Comparison of ENCODE assay signal across 8 mouse cellular contexts in the genomic region with DNA sequence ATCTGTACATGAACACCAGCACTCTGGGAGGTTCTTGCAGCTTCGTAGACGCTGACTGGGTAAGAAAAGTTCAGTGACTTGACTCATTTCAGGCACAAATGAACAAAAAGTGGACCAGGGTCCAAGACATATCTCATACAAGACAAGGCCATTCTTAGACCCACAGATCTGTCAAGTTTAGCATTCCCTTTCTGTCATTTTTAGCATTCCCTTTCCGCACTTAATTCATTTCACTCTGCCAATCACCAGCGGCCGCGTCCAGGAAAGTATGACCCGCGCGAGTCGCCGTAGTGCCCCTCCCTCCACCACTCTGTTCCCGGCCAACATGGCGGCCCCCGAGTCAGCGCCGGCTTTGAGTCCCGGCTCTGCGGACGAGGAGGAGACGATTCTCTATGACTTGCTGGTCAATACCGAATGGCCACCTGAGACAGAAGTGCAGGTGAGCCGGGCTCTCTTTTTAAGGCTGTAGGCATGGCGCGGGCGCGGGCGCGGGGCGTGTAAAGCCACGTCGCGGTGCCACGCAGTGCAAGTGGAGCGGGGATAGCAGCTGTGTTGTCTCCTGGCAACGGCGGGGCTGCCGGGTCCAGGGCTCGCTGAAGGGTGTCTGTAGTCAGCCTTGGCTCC. TPM values are rescaled to one million over a fixed set of nuclear protein-coding genes. Genes with fewer than 3 reads are reported as not detected.
DNase-seq lines count a peak whose midpoint lies in the region; ATAC-seq and TF ChIP-seq lines count a peak whose summit lies in the region.

A gene (plus strand): TSS at position 308 of the 624 bp plus-strand sequence.

- H3K4me2 ChIP-seq in heart, embryonic 12.5 days: peak within 1 kb of the TSS; percentile 89
- peak within 1 kb of the TSS; percentile 78 for H3K4me2 ChIP-seq in kidney, postnatal 0 days (ENCODE audit: low read length)
- peak within 1 kb of the TSS; percentile 86 for H3K4me2 ChIP-seq in liver, embryonic 11.5 days
- peak within 1 kb of the TSS; percentile 64 for H3K4me2 ChIP-seq in stomach, embryonic 14.5 days (replicated peaks; ENCODE audit: low read depth, low read length)

- ATAC-seq in heart, embryonic 12.5 days (ENCODE audit: insufficient number of reproducible peaks, low FRiP score): peak; percentile 87
- peak; percentile 89 for ATAC-seq in kidney, postnatal 0 days (replicated peaks; ENCODE audit: low FRiP score, low read depth)
- ATAC-seq in liver, embryonic 11.5 days (replicated peaks; ENCODE audit: low FRiP score): peak; percentile 88
- peak; percentile 89; the same call in 1 of the 2 replicates for ATAC-seq in stomach, embryonic 14.5 days (ENCODE audit: insufficient number of reproducible peaks, insufficient read depth, low FRiP score, low read depth)

- H3K4me1 ChIP-seq in erythroblast, embryonic 14.5 days (ENCODE audit: control insufficient read depth): peaks cover 24% of the 10 kb centered on the region
- peaks cover 6% of the 10 kb centered on the region for H3K4me1 ChIP-seq in heart, embryonic 12.5 days (replicated peaks)
- H3K4me1 ChIP-seq in kidney, postnatal 0 days (replicated peaks; ENCODE audit: insufficient read depth, low read length): peaks cover 6% of the 10 kb centered on the region; the same call in 1 of the 2 replicates
- H3K4me1 ChIP-seq in liver, embryonic 11.5 days (replicated peaks; ENCODE audit: control insufficient read depth, insufficient read depth, low read length): peaks cover 9% of the 10 kb centered on the region
- peaks cover 2% of the 10 kb centered on the region; the same call in 1 of the 2 replicates for H3K4me1 ChIP-seq in stomach, embryonic 14.5 days (ENCODE audit: control insufficient read depth, insufficient read depth, low read length)

- H3K9me3 ChIP-seq in erythroblast, embryonic 14.5 days (ENCODE audit: control insufficient read depth, low read length): no peaks in the 10 kb centered on the region
- H3K9me3 ChIP-seq in heart, embryonic 12.5 days (replicated peaks): no peaks in the 10 kb centered on the region
- H3K9me3 ChIP-seq in kidney, postnatal 0 days (replicated peaks; ENCODE audit: low read length): no peaks in the 10 kb centered on the region
- H3K9me3 ChIP-seq in liver, embryonic 11.5 days (ENCODE audit: control insufficient read depth, low read length): no peaks in the 10 kb centered on the region
- H3K9me3 ChIP-seq in stomach, embryonic 14.5 days (ENCODE audit: control insufficient read depth, low read depth, low read length): no peaks in the 10 kb centered on the region

- peak within 1 kb of the TSS; percentile 65 for H3K4me3 ChIP-seq in erythroblast, embryonic 14.5 days (replicated peaks)
- H3K4me3 ChIP-seq in heart, embryonic 12.5 days: peak within 1 kb of the TSS; percentile 96
- H3K4me3 ChIP-seq in kidney, postnatal 0 days (replicated peaks; ENCODE audit: low read depth, low read length): peak within 1 kb of the TSS; percentile 85
- peak within 1 kb of the TSS; percentile 72 for H3K4me3 ChIP-seq in liver, embryonic 11.5 days (ENCODE audit: low read depth, low read length)
- peak within 1 kb of the TSS; percentile 63 for H3K4me3 ChIP-seq in stomach, embryonic 14.5 days (ENCODE audit: low read depth, low read length)

- H3K27me3 ChIP-seq in erythroblast, embryonic 14.5 days (ENCODE audit: control insufficient read depth): peaks cover 2% of the 10 kb centered on the region
- no peaks in the 10 kb centered on the region for H3K27me3 ChIP-seq in heart, embryonic 12.5 days (replicated peaks)
- H3K27me3 ChIP-seq in kidney, postnatal 0 days (ENCODE audit: insufficient read depth, low read length): no peaks in the 10 kb centered on the region
- no peaks in the 10 kb centered on the region for H3K27me3 ChIP-seq in liver, embryonic 11.5 days (replicated peaks; ENCODE audit: control insufficient read depth, insufficient read depth, low read length)
- H3K27me3 ChIP-seq in stomach, embryonic 14.5 days (ENCODE audit: control insufficient read depth, insufficient read depth, low read length): no peaks in the 10 kb centered on the region

- TF ChIP-seq CTCF in kidney, postnatal 0 days (IDR thresholded peaks at IDR 0.05; ENCODE audit: low read depth): no peak

- peak within 1 kb of the TSS; percentile 88 for H3K9ac ChIP-seq in heart, embryonic 12.5 days
- H3K9ac ChIP-seq in kidney, postnatal 0 days (ENCODE audit: low read depth, low read length): peak within 1 kb of the TSS; percentile 77
- H3K9ac ChIP-seq in liver, embryonic 11.5 days (ENCODE audit: low read depth, low read length): peak within 1 kb of the TSS; percentile 75
- H3K9ac ChIP-seq in stomach, embryonic 14.5 days (replicated peaks; ENCODE audit: low read depth, low read length): peak within 1 kb of the TSS; percentile 64

- DNase-seq in B cell, adult 2 months: peak; percentile 81
- DNase-seq in brain, adult 2 months (ENCODE audit: low read depth, low spot score): peak; percentile 93
- DNase-seq in kidney, postnatal 0 days (ENCODE audit: low spot score): peak; percentile 84
- DNase-seq in liver, embryonic 11.5 days (ENCODE audit: low spot score): peak; percentile 87
- peak; percentile 70 for DNase-seq in naive thymus-derived CD4-positive, alpha-beta T cell, adult 2 months (ENCODE audit: low read depth)

- 4% methylated on average over 38 of the region's 38 CpGs for whole genome bisulfite sequencing in heart, embryonic 12.5 days
- 3% methylated on average over 38 of the region's 38 CpGs for WGBS in kidney, postnatal 0 days
- WGBS in liver, embryonic 11.5 days: 5% methylated on average over 38 of the region's 38 CpGs
- WGBS in stomach, embryonic 14.5 days: 3% methylated on average over 38 of the region's 38 CpGs

- H3K36me3 ChIP-seq in erythroblast, embryonic 14.5 days (ENCODE audit: control insufficient read depth): peaks cover 10% of the 10 kb centered on the region
- H3K36me3 ChIP-seq in heart, embryonic 12.5 days: peaks cover 2% of the 10 kb centered on the region; the same call in 1 of the 2 replicates
- 0 out of 2 replicates have a peak, but pooled peaks cover 4% of the 10 kb centered on the region for H3K36me3 ChIP-seq in kidney, postnatal 0 days (ENCODE audit: insufficient read depth, low read length)
- H3K36me3 ChIP-seq in liver, embryonic 11.5 days (ENCODE audit: control insufficient read depth, insufficient read depth, low read length): no peaks in the 10 kb centered on the region; the same call in 1 of the 2 replicates
- H3K36me3 ChIP-seq in stomach, embryonic 14.5 days (ENCODE audit: control insufficient read depth, insufficient read depth, low read length): no peaks in the 10 kb centered on the region

- H3K27ac ChIP-seq in heart, embryonic 12.5 days (ENCODE audit: poor library complexity, severe bottlenecking): no peak within 1 kb of the TSS
- no peak within 1 kb of the TSS for H3K27ac ChIP-seq in kidney, postnatal 0 days
- no peak within 1 kb of the TSS for H3K27ac ChIP-seq in liver, embryonic 11.5 days (ENCODE audit: low read depth, low read length)
- H3K27ac ChIP-seq in stomach, embryonic 14.5 days (ENCODE audit: low read length): no peak within 1 kb of the TSS

RNA-seq across cellular contexts. Expression of the gene that starts here (rescaled TPM):
- polyA plus RNA-seq in erythroblast, embryonic 14.5 days (2012): 0.66 and 0.97 TPM in 2 replicates
- 10.9 and 11.5 TPM in 2 replicates for polyA plus RNA-seq in heart, embryonic 12.5 days (2016; fragmentation: Nextera tagmentation; extraction: Ambion mirVana)
- 8.0 and 8.2 TPM in 2 replicates for polyA plus RNA-seq in kidney, postnatal 0 days (2015; fragmentation: Nextera tagmentation; extraction: Ambion mirVana)
- 13.3 and 13.6 TPM in 2 replicates for polyA plus RNA-seq in liver, embryonic 11.5 days (2014; fragmentation: Nextera tagmentation; extraction: Ambion mirVana)
- polyA plus RNA-seq in stomach, embryonic 14.5 days (2014; fragmentation: Nextera tagmentation; extraction: Ambion mirVana): 27.7 and 28.8 TPM in 2 replicates
